Mouse (Mus musculus) hindbrain, embryonic 11.5 days (tissue): Measurements from ENCODE around the gene Psmd12. TPM values are rescaled to one million over a fixed set of nuclear protein-coding genes. Genes with fewer than 3 reads are reported as not detected.

Experiments
- ATAC-seq: fragments of 200-750 bp; cut with Nextera tagmentation; 2 replicates; pipeline ENCODE4 v1.8.0; 2017; ENCODE audit warnings: mild to moderate bottlenecking, moderate TSS enrichment, moderate library complexity; ENCODE audit not compliant: low FRiP score
- DNase-seq: peaks from one replicate; pipeline ENCODE4 v3.0.0-alpha.2; 2015; ENCODE audit warnings: low spot score
- H3K27ac ChIP-seq: fragments of 300-500 bp; sonication (generic); 2 replicates; pipeline ENCODE4 v1.5.1; 2014; ENCODE audit warnings: mild to moderate bottlenecking, low read depth, low read length
- H3K27me3 ChIP-seq: fragments of 300-500 bp; sonication (generic); 2 replicates; pipeline ENCODE4 v1.6.1; 2014; ENCODE audit warnings: mild to moderate bottlenecking, low read length, moderate library complexity, mixed read lengths; ENCODE audit not compliant: control insufficient read depth, insufficient read depth
- H3K36me3 ChIP-seq: fragments of 300-500 bp; sonication (generic); 2 replicates; pipeline ENCODE4 v1.6.1; 2014; ENCODE audit warnings: mild to moderate bottlenecking, low read length, moderate library complexity, mixed read lengths; ENCODE audit not compliant: control insufficient read depth, insufficient read depth
- H3K4me1 ChIP-seq: fragments of 300-500 bp; sonication (generic); replicated peaks from 2 replicates; pipeline ENCODE4 v1.6.1; 2014; ENCODE audit warnings: low read length, mixed read lengths; ENCODE audit not compliant: control insufficient read depth, insufficient read depth
- H3K4me2 ChIP-seq: fragments of 300-500 bp; sonication (generic); replicated peaks from 2 replicates; pipeline ENCODE4 v1.6.1; 2014; ENCODE audit warnings: mild to moderate bottlenecking, low read depth, low read length
- H3K4me3 ChIP-seq: fragments of 300-500 bp; sonication (generic); 2 replicates; pipeline ENCODE4 v1.5.1; 2014; ENCODE audit warnings: low read depth, low read length
- H3K9ac ChIP-seq: fragments of 300-500 bp; sonication (generic); 2 replicates; pipeline ENCODE4 v1.6.1; 2014; ENCODE audit warnings: low read depth, low read length
- H3K9me3 ChIP-seq: fragments of 300-500 bp; sonication (generic); 2 replicates; pipeline ENCODE4 v1.6.1; 2016; ENCODE audit warnings: low read length; ENCODE audit not compliant: control insufficient read depth
- WGBS: fragments of 180-500 bp; shearing (Covaris S2); extraction: QIAGEN DNeasy Blood & Tissue Kit; methylation state at CpG from one replicate; pipeline ENCODE4 v1.1.7; 2014; 5-methylcytosine and 5-hydroxymethylcytosine counted together
- polyA plus RNA-seq: library from polyadenylated mRNA; unstranded; fragments of >200 nt; fragmentation: Nextera tagmentation; extraction: Ambion mirVana; gene quantifications from 2 replicates; pipeline ENCODE4 v1.2.1, GENCODE M21; 2014

Psmd12 gene
- polyA plus RNA-seq, 1 experiment from 2014 or later: 224 TPM

GRCm38 (mm10) chr11:107446650-107447049 is 32.6 kb upstream of the Psmd12 start:
- DNase-seq: no peak

GRCm38 (mm10) chr11:107447349-107447748 is 31.9 kb upstream of the Psmd12 start:
- H3K36me3 ChIP-seq: no peaks in the 10 kb centered on the region
- ATAC-seq: no peak
- DNase-seq: no peak

More at GRCm38 (mm10) chr11:107446650-107447049, 32.6 kb upstream of the Psmd12 start:
- H3K4me1 ChIP-seq: no peaks in the 10 kb centered on the region
- no peak overlapping the region for H3K4me3 ChIP-seq
- no peak overlapping the region for H3K9ac ChIP-seq
- no peak overlapping the region for H3K4me2 ChIP-seq
- H3K9me3 ChIP-seq: no peaks in the 10 kb centered on the region
- H3K27ac ChIP-seq: no peak overlapping the region
- no peaks in the 10 kb centered on the region for H3K36me3 ChIP-seq
- H3K27me3 ChIP-seq: no peaks in the 10 kb centered on the region
- 89% methylated on average over 6 of the region's 6 CpGs for WGBS
- no peak for ATAC-seq

GRCm38 (mm10) chr11:107447915-107448314 is 31.4 kb upstream of the Psmd12 start:
- H3K4me2 ChIP-seq: no peak overlapping the region
- H3K27ac ChIP-seq: no peak overlapping the region
- no peaks in the 10 kb centered on the region for H3K4me1 ChIP-seq
- no peak for ATAC-seq
- H3K9me3 ChIP-seq: no peaks in the 10 kb centered on the region
- WGBS: 91% methylated on average over 9 of the region's 9 CpGs
- H3K9ac ChIP-seq: no peak overlapping the region
- no peaks in the 10 kb centered on the region for H3K36me3 ChIP-seq
- no peaks in the 10 kb centered on the region for H3K27me3 ChIP-seq
- H3K4me3 ChIP-seq: no peak overlapping the region
- DNase-seq: no peak

More at GRCm38 (mm10) chr11:107447349-107447748, 31.9 kb upstream of the Psmd12 start:
- Histone ChIP-seq H3K4me3 (no peak overlapping the region), H3K4me1 (no peaks in the 10 kb centered on the region), H3K4me2 (no peak overlapping the region), H3K9ac (no peak overlapping the region), H3K27ac (no peak overlapping the region), H3K27me3 (no peaks in the 10 kb centered on the region), H3K9me3 (no peaks in the 10 kb centered on the region)
- 81% methylated on average over 5 of the region's 5 CpGs for WGBS

- Histone ChIP-seq H3K9me3 (no peaks in the 10 kb centered on the region), H3K9ac (no peak overlapping the region), H3K27me3 (no peaks in the 10 kb centered on the region), H3K4me1 (no peaks in the 10 kb centered on the region), H3K27ac (no peak overlapping the region), H3K4me2 (no peak overlapping the region), H3K36me3 (no peaks in the 10 kb centered on the region), H3K4me3 (no peak overlapping the region)
- ATAC-seq: no peak
- DNase-seq: no peak
- 81% methylated on average over 17 of the region's 17 CpGs for WGBS
Measured at GRCm38 (mm10) chr11:107449169-107449910, 29.9 kb upstream of the Psmd12 start.

- WGBS: 94% methylated on average over 6 of the region's 6 CpGs
- Histone ChIP-seq H3K4me1 (no peaks in the 10 kb centered on the region), H3K36me3 (no peaks in the 10 kb centered on the region), H3K4me3 (no peak overlapping the region), H3K9ac (no peak overlapping the region), H3K4me2 (no peak overlapping the region), H3K9me3 (no peaks in the 10 kb centered on the region), H3K27me3 (no peaks in the 10 kb centered on the region), H3K27ac (no peak overlapping the region)
- ATAC-seq: no peak
- no peak for DNase-seq
Measured at GRCm38 (mm10) chr11:107450097-107450496, 29.2 kb upstream of the Psmd12 start.

- no peak for ATAC-seq
- 89% methylated on average over 10 of the region's 10 CpGs for WGBS
- no peak overlapping the region for H3K9ac ChIP-seq
- DNase-seq: no peak
- H3K36me3 ChIP-seq: no peaks in the 10 kb centered on the region
- no peaks in the 10 kb centered on the region for H3K9me3 ChIP-seq
- H3K4me2 ChIP-seq: no peak overlapping the region
- no peaks in the 10 kb centered on the region for H3K4me1 ChIP-seq
- H3K27me3 ChIP-seq: no peaks in the 10 kb centered on the region
- no peak overlapping the region for H3K27ac ChIP-seq
- H3K4me3 ChIP-seq: no peak overlapping the region
Measured at GRCm38 (mm10) chr11:107451106-107451505, 28.2 kb upstream of the Psmd12 start.

- Histone ChIP-seq H3K4me2 (no peak overlapping the region), H3K4me3 (no peak overlapping the region), H3K9me3 (no peaks in the 10 kb centered on the region), H3K9ac (no peak overlapping the region), H3K27ac (no peak overlapping the region), H3K4me1 (no peaks in the 10 kb centered on the region), H3K36me3 (no peaks in the 10 kb centered on the region), H3K27me3 (no peaks in the 10 kb centered on the region)
- WGBS: 89% methylated on average over 7 of the region's 7 CpGs
- no peak for DNase-seq
- no peak for ATAC-seq
Measured at GRCm38 (mm10) chr11:107452053-107452452, 27.2 kb upstream of the Psmd12 start.

GRCm38 (mm10) chr11:107454546-107455462 is 24.5 kb upstream of the Psmd12 start:
- Histone ChIP-seq H3K36me3 (no peaks in the 10 kb centered on the region), H3K4me1 (no peaks in the 10 kb centered on the region), H3K27ac (no peak overlapping the region), H3K9ac (no peak overlapping the region), H3K27me3 (no peaks in the 10 kb centered on the region), H3K4me3 (no peak overlapping the region), H3K4me2 (no peak overlapping the region), H3K9me3 (no peaks in the 10 kb centered on the region)
- DNase-seq: no peak
- WGBS: 68% methylated on average over 16 of the region's 19 CpGs
- no peak for ATAC-seq
